Mouse (Mus musculus) brain, embryonic 14.5 days (tissue): ENCODE measurements at regions not wholly inside any gene's neighbourhood (a gene's known extent, or its start where the extent isn't known, plus 50 kb on each side); places are given as distances from the start of the nearest gene placed in this dataset.

Experiments
- DNase-seq: peaks from one replicate; pipeline ENCODE4 v3.0.0-alpha.2; 2011; ENCODE audit warnings: low read depth
- CTCF ChIP-seq: fragments of 200-500 bp; IDR thresholded peaks from 2 replicates; pipeline ENCODE4 v1.5.1; 2012; ENCODE audit warnings: inconsistent platforms, mild to moderate bottlenecking, moderate library complexity, borderline replicate concordance; ENCODE audit not compliant: insufficient read depth, insufficient read length; ENCODE audit errors: extremely low read depth
- POLR2A ChIP-seq: fragments of 200-500 bp; IDR thresholded peaks from 2 replicates; pipeline ENCODE4 v1.6.1; 2012; ENCODE audit warnings: mild to moderate bottlenecking, inconsistent platforms, borderline replicate concordance; ENCODE audit not compliant: poor library complexity, insufficient read depth, insufficient read length, severe bottlenecking; ENCODE audit errors: extremely low read depth

GRCm38 (mm10) chr14:48330965-48331622 lies 114.8 kb upstream of the Tmem260 start:
- TF ChIP-seq POLR2A = no peak
- no peak for TF ChIP-seq CTCF
- peak; percentile 75 for DNase-seq

DNA sequence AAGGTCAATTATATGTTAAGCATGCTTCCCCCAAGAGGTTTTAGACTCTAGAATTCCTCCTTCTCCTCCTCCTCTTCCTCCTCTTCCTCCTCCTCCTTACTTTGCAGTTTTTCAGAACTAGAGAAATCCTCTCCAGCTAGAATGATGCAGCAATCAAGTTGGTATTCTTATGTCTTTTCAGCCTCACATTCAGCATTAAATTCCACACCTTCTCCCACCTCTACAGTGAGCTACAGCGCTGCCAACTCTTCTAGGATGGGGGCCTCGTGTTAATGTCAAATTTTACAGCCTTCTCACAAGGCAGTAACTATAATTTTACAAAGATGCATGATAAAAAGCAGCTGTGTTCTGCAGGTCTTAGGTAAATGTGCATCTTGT lies 114.3 kb upstream of the Tmem260 start:
- DNase-seq = no peak
- TF ChIP-seq CTCF (no peak), POLR2A (no peak)

GRCm38 (mm10) chr14:48332193-48332592 lies 113.7 kb upstream of the Tmem260 start:
- TF ChIP-seq CTCF = no peak
- no peak for TF ChIP-seq POLR2A
- no peak for DNase-seq

GRCm38 (mm10) chr14:48332660-48333059 lies 113.3 kb upstream of the Tmem260 start:
- TF ChIP-seq POLR2A = no peak
- TF ChIP-seq CTCF = no peak
- peak; percentile 64 for DNase-seq

GRCm38 (mm10) chr14:48334106-48334809 lies 111.7 kb upstream of the Tmem260 start:
- no peak for TF ChIP-seq POLR2A
- peak; percentile 10; the same call in 1 of the 2 replicates for TF ChIP-seq CTCF
- peak; percentile 81 for DNase-seq

DNA sequence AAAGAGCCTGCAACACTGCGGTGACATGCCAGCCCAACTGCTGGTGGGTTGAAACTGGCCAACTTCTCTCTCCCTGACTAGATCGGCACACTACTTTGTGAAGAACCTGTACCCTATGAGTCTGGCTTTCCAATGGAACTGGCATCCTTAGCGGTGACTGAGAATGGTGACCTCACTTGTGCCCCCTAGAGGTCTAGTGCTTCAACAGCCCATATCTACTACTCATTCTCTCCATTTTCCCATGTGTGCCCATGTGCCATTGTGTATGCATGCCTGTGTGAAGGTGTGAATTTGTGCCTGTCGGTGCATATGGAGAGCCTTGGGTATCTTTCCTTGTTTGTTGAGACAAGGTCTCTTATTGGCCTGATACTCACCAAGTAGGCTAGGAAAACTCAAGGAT lies 106.5 kb upstream of the Tmem260 start:
- no peak for DNase-seq
- TF ChIP-seq CTCF = peak; percentile 3; the same call in 1 of the 2 replicates
- TF ChIP-seq POLR2A = no peak

GRCm38 (mm10) chr14:48342944-48343343 lies 103.0 kb upstream of the Tmem260 start:
- TF ChIP-seq CTCF (no peak), POLR2A (no peak)
- DNase-seq = no peak

- TF ChIP-seq POLR2A (no peak), CTCF (no peak)
- DNase-seq = no peak
These were observed 100.0 kb upstream of the Tmem260 start for GRCm38 (mm10) chr14:48345956-48346355.

GRCm38 (mm10) chr14:48349392-48350044 lies 96.4 kb upstream of the Tmem260 start:
- TF ChIP-seq POLR2A = no peak
- no peak for TF ChIP-seq CTCF
- peak; percentile 86 for DNase-seq

GRCm38 (mm10) chr14:48351652-48352051 lies 94.3 kb upstream of the Tmem260 start:
- TF ChIP-seq POLR2A = no peak
- no peak for TF ChIP-seq CTCF
- no peak for DNase-seq

DNA sequence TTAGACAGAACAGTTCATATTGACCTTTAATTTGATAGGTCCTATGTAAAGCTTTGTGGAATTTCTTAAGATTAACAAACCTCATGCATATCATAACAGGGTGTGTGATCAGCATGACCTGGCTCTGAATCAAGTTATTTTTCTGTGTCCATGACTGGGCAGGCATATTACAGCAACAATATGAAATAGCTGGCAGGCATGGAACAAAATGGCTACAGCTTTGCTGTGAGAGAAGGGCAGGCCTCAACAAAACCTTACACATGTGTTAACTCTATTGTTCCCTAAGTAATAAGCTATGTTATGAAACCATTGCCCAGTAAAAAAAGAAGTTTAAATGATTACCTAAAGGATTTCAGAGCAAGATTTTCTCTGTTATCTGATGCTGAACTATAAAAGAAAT lies 93.1 kb upstream of the Tmem260 start:
- DNase-seq = no peak
- TF ChIP-seq CTCF (no peak), POLR2A (no peak)
